Mouse (Mus musculus): Measurements from ENCODE around the gene Spdya.
"Not testable (repeated sequence)": the region's sequence is repeated elsewhere in the genome, so short reads cannot be mapped to it uniquely, and the experiment has no call there.

DNA sequence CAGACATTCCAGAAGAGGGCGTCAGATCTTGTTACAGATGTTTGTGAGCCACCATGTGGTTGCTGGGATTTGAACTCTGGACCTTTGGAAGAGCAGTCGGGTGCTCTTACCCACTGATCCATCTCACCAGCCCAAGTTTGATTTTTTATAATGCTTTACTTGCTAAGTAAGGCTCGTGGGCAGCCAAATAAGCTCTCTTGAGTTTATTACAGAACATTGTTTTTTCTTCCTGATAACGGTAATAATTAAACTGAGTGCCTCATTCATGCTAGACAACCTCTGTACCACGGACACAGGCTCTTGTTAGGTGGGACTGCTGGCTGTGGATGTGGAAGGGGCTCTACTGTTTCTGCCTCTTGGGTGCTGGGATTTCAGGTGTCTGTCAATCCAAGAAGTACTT is 87.2 kb downstream of the Spdya start:
- not testable (repeated sequence) for TF ChIP-seq CTCF (IDR thresholded peaks at IDR 0.05; ENCODE audit: low read depth, low read length); POLR2A (IDR thresholded peaks at IDR 0.05; ENCODE audit: borderline replicate concordance, low read depth, low read length)
